Mouse (Mus musculus): ENCODE results near the gene Fam196b. TPM values are rescaled to one million over a fixed set of nuclear protein-coding genes. Genes with fewer than 3 reads are reported as not detected.

Gene Fam196b
- total RNA-seq, 1 experiment, result 0.36 TPM

GRCm38 (mm10) chr11:34447891-34448290 is 133.3 kb downstream of the Fam196b start:
- Histone ChIP-seq H3K4me3 (ENCODE audit: insufficient read depth in 1 of 2, low read depth in 1 of 2, low read length in 2 of 2, poor library complexity in 1 of 2, severe bottlenecking in 1 of 2) (no peak overlapping the region), H3K36me3 (ENCODE audit: control insufficient read depth, insufficient read depth, low read length, poor library complexity, severe bottlenecking) (no peaks in the 10 kb centered on the region), H3K27ac (ENCODE audit: insufficient read depth, low read depth, low read length, poor library complexity, severe bottlenecking) (no peak overlapping the region), H3K9ac (ENCODE audit: insufficient read depth, low read depth, low read length, poor library complexity, severe bottlenecking) (no peak overlapping the region), H3K9me3 (ENCODE audit: control insufficient read depth, insufficient read depth, low read depth, low read length) (no peaks in the 10 kb centered on the region), H3K4me1 (ENCODE audit: control insufficient read depth in 2 of 2, insufficient read depth in 2 of 2, low read length in 2 of 2, poor library complexity in 1 of 2) (no peaks in the 10 kb centered on the region)
- DNase-seq (ENCODE audit: low read depth, low spot score), result peak; percentile 62
- TF ChIP-seq ZC3H11A (IDR thresholded peaks at IDR 0.05; ENCODE audit: borderline replicate concordance, low read depth, low read length), result no peak
- TF ChIP-seq CHD2 (IDR thresholded peaks at IDR 0.05; ENCODE audit: low read depth, low read length), result no peak
- TF ChIP-seq ZNF384 (IDR thresholded peaks at IDR 0.05; ENCODE audit: low read depth, low read length), result no peak
- TF ChIP-seq HCFC1 (IDR thresholded peaks at IDR 0.05; ENCODE audit: borderline replicate concordance, insufficient read depth, low read length), result no peak
- no peak for TF ChIP-seq MAFK (IDR thresholded peaks at IDR 0.05; ENCODE audit: insufficient read depth, low read depth, low read length)
- in situ Hi-C loops (cut with MboI; ENCODE audit: low sequenced_read_pairs in 2 of 2, unreplicated experiment in 2 of 2), result no loop called here

GRCm38 (mm10) chr11:34449944-34450343 is 135.3 kb downstream of the Fam196b start:
- no peak overlapping the region for H3K4me3 ChIP-seq (ENCODE audit: insufficient read depth in 1 of 2, low read depth in 1 of 2, low read length in 2 of 2, poor library complexity in 1 of 2, severe bottlenecking in 1 of 2)
- H3K9me3 ChIP-seq (ENCODE audit: control insufficient read depth, insufficient read depth, low read depth, low read length), result no peaks in the 10 kb centered on the region
- no peaks in the 10 kb centered on the region for H3K4me1 ChIP-seq (ENCODE audit: control insufficient read depth in 2 of 2, insufficient read depth in 2 of 2, low read length in 2 of 2, poor library complexity in 1 of 2)
- in situ Hi-C loops (cut with MboI; ENCODE audit: low sequenced_read_pairs in 2 of 2, unreplicated experiment in 2 of 2), result no loop called here
- TF ChIP-seq HCFC1 (IDR thresholded peaks at IDR 0.05; ENCODE audit: borderline replicate concordance, insufficient read depth, low read length), result no peak
- no peak for TF ChIP-seq ZC3H11A (IDR thresholded peaks at IDR 0.05; ENCODE audit: borderline replicate concordance, low read depth, low read length)
- TF ChIP-seq MAFK (IDR thresholded peaks at IDR 0.05; ENCODE audit: insufficient read depth, low read depth, low read length), result no peak
- TF ChIP-seq ZNF384 (IDR thresholded peaks at IDR 0.05; ENCODE audit: low read depth, low read length), result no peak
- no peak for TF ChIP-seq CHD2 (IDR thresholded peaks at IDR 0.05; ENCODE audit: low read depth, low read length)
- DNase-seq (ENCODE audit: low read depth, low spot score), result no peak
- no peak overlapping the region for H3K27ac ChIP-seq (ENCODE audit: insufficient read depth, low read depth, low read length, poor library complexity, severe bottlenecking)
- H3K9ac ChIP-seq (ENCODE audit: insufficient read depth, low read depth, low read length, poor library complexity, severe bottlenecking), result no peak overlapping the region
- H3K36me3 ChIP-seq (ENCODE audit: control insufficient read depth, insufficient read depth, low read length, poor library complexity, severe bottlenecking), result no peaks in the 10 kb centered on the region

GRCm38 (mm10) chr11:34467056-34467455 is 152.4 kb downstream of the Fam196b start:
- no peak overlapping the region for H3K9ac ChIP-seq (ENCODE audit: insufficient read depth, low read depth, low read length, poor library complexity, severe bottlenecking)
- H3K4me3 ChIP-seq (ENCODE audit: insufficient read depth in 1 of 2, low read depth in 1 of 2, low read length in 2 of 2, poor library complexity in 1 of 2, severe bottlenecking in 1 of 2), result no peak overlapping the region
- H3K36me3 ChIP-seq (ENCODE audit: control insufficient read depth, insufficient read depth, low read length, poor library complexity, severe bottlenecking), result no peaks in the 10 kb centered on the region
- TF ChIP-seq ZC3H11A (IDR thresholded peaks at IDR 0.05; ENCODE audit: borderline replicate concordance, low read depth, low read length) (no peak), CHD2 (IDR thresholded peaks at IDR 0.05; ENCODE audit: low read depth, low read length) (no peak), MAFK (IDR thresholded peaks at IDR 0.05; ENCODE audit: insufficient read depth, low read depth, low read length) (no peak), HCFC1 (IDR thresholded peaks at IDR 0.05; ENCODE audit: borderline replicate concordance, insufficient read depth, low read length) (no peak), ZNF384 (IDR thresholded peaks at IDR 0.05; ENCODE audit: low read depth, low read length) (no peak)
- in situ Hi-C loops (cut with MboI; ENCODE audit: low sequenced_read_pairs in 2 of 2, unreplicated experiment in 2 of 2), result no loop called here
- DNase-seq (ENCODE audit: low read depth, low spot score), result no peak
- H3K27ac ChIP-seq (ENCODE audit: insufficient read depth, low read depth, low read length, poor library complexity, severe bottlenecking), result no peak overlapping the region
- peaks cover 0 to 1% of the 10 kb centered on the region in 2 experiments; a peak in 1 of 4 replicates for H3K4me1 ChIP-seq (ENCODE audit: control insufficient read depth in 2 of 2, insufficient read depth in 2 of 2, low read length in 2 of 2, poor library complexity in 1 of 2)
- no peaks in the 10 kb centered on the region for H3K9me3 ChIP-seq (ENCODE audit: control insufficient read depth, insufficient read depth, low read depth, low read length)

GRCm38 (mm10) chr11:34468571-34468970 is 153.9 kb downstream of the Fam196b start:
- no peak overlapping the region for H3K4me3 ChIP-seq (ENCODE audit: insufficient read depth in 1 of 2, low read depth in 1 of 2, low read length in 2 of 2, poor library complexity in 1 of 2, severe bottlenecking in 1 of 2)
- no peak for DNase-seq (ENCODE audit: low read depth, low spot score)
- H3K9ac ChIP-seq (ENCODE audit: insufficient read depth, low read depth, low read length, poor library complexity, severe bottlenecking), result no peak overlapping the region
- TF ChIP-seq MAFK (IDR thresholded peaks at IDR 0.05; ENCODE audit: insufficient read depth, low read depth, low read length), result no peak
- TF ChIP-seq CHD2 (IDR thresholded peaks at IDR 0.05; ENCODE audit: low read depth, low read length), result no peak
- no peak for TF ChIP-seq ZNF384 (IDR thresholded peaks at IDR 0.05; ENCODE audit: low read depth, low read length)
- no peak for TF ChIP-seq HCFC1 (IDR thresholded peaks at IDR 0.05; ENCODE audit: borderline replicate concordance, insufficient read depth, low read length)
- TF ChIP-seq ZC3H11A (IDR thresholded peaks at IDR 0.05; ENCODE audit: borderline replicate concordance, low read depth, low read length), result no peak
- H3K27ac ChIP-seq (ENCODE audit: insufficient read depth, low read depth, low read length, poor library complexity, severe bottlenecking), result no peak overlapping the region
- in situ Hi-C loops (cut with MboI; ENCODE audit: low sequenced_read_pairs in 2 of 2, unreplicated experiment in 2 of 2), result no loop called here
- peaks cover 0 to 1% of the 10 kb centered on the region in 2 experiments; a peak in 1 of 4 replicates for H3K4me1 ChIP-seq (ENCODE audit: control insufficient read depth in 2 of 2, insufficient read depth in 2 of 2, low read length in 2 of 2, poor library complexity in 1 of 2)
- H3K36me3 ChIP-seq (ENCODE audit: control insufficient read depth, insufficient read depth, low read length, poor library complexity, severe bottlenecking), result no peaks in the 10 kb centered on the region
- no peaks in the 10 kb centered on the region for H3K9me3 ChIP-seq (ENCODE audit: control insufficient read depth, insufficient read depth, low read depth, low read length)

- in situ Hi-C loops (cut with MboI; ENCODE audit: low sequenced_read_pairs in 2 of 2, unreplicated experiment in 2 of 2), result no loop called here
- TF ChIP-seq ZNF384 (IDR thresholded peaks at IDR 0.05; ENCODE audit: low read depth, low read length), result no peak
- no peak for TF ChIP-seq ZC3H11A (IDR thresholded peaks at IDR 0.05; ENCODE audit: borderline replicate concordance, low read depth, low read length)
- no peak for TF ChIP-seq MAFK (IDR thresholded peaks at IDR 0.05; ENCODE audit: insufficient read depth, low read depth, low read length)
- no peak for TF ChIP-seq CHD2 (IDR thresholded peaks at IDR 0.05; ENCODE audit: low read depth, low read length)
- TF ChIP-seq HCFC1 (IDR thresholded peaks at IDR 0.05; ENCODE audit: borderline replicate concordance, insufficient read depth, low read length), result no peak
- Histone ChIP-seq H3K9me3 (ENCODE audit: control insufficient read depth, insufficient read depth, low read depth, low read length) (no peaks in the 10 kb centered on the region), H3K9ac (ENCODE audit: insufficient read depth, low read depth, low read length, poor library complexity, severe bottlenecking) (no peak overlapping the region), H3K27ac (ENCODE audit: insufficient read depth, low read depth, low read length, poor library complexity, severe bottlenecking) (no peak overlapping the region), H3K4me3 (ENCODE audit: insufficient read depth in 1 of 2, low read depth in 1 of 2, low read length in 2 of 2, poor library complexity in 1 of 2, severe bottlenecking in 1 of 2) (no peak overlapping the region), H3K4me1 (ENCODE audit: control insufficient read depth in 2 of 2, insufficient read depth in 2 of 2, low read length in 2 of 2, poor library complexity in 1 of 2) (peaks cover 0 to 1% of the 10 kb centered on the region in 2 experiments; a peak in 1 of 4 replicates), H3K36me3 (ENCODE audit: control insufficient read depth, insufficient read depth, low read length, poor library complexity, severe bottlenecking) (no peaks in the 10 kb centered on the region)
- no peak for DNase-seq (ENCODE audit: low read depth, low spot score)
Observed at GRCm38 (mm10) chr11:34469792-34470191, 155.2 kb downstream of the Fam196b start.

Data from ES-E14 (cell line).